Mouse (Mus musculus): ENCODE results near the gene Erbb3. TPM values are rescaled to one million over a fixed set of nuclear protein-coding genes. Genes with fewer than 3 reads are reported as not detected.

Erbb3 gene
- polyA plus RNA-seq (2012; ENCODE audit: low replicate concordance): 1.8 TPM in 2 replicates

DNA sequence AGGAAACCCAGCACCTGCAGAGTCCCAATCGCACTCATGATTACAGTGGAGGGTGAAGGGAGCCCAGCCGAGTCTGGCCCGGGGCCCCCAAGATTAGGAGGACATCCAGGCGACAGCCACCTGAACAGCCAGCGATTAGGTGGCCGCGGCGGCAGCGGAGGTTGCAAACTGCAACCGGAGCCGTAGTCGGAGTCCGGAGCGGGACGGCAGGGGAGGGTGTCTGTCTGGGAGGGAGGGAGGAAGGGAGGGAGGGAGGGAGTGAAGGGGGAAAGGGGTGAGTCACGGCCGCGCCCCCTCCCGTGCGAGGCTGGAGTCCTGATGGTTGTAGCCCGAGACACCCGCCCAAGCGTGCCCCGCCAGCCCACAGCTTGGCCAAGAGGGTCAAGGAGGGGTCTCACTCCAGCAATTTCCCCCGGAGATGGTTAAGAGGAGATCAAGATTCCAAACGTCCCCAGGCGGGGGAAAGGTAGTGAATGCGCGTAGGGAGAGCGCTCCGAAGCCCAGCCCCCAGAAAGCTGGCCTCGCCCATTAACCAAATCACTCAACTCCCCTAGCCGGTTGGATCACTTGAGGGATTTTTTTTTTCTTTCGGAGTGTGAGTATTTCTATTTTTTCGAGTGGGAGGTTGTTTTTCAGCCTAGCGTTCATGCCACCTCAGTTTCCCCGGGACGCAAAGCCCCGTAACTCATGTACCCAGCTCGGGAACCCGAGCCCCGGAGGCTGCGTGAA lies at the start of gene Erbb3:
TSS of gene Erbb3 (minus strand) at position 189 of the 729 bp plus-strand sequence.

DNA sequence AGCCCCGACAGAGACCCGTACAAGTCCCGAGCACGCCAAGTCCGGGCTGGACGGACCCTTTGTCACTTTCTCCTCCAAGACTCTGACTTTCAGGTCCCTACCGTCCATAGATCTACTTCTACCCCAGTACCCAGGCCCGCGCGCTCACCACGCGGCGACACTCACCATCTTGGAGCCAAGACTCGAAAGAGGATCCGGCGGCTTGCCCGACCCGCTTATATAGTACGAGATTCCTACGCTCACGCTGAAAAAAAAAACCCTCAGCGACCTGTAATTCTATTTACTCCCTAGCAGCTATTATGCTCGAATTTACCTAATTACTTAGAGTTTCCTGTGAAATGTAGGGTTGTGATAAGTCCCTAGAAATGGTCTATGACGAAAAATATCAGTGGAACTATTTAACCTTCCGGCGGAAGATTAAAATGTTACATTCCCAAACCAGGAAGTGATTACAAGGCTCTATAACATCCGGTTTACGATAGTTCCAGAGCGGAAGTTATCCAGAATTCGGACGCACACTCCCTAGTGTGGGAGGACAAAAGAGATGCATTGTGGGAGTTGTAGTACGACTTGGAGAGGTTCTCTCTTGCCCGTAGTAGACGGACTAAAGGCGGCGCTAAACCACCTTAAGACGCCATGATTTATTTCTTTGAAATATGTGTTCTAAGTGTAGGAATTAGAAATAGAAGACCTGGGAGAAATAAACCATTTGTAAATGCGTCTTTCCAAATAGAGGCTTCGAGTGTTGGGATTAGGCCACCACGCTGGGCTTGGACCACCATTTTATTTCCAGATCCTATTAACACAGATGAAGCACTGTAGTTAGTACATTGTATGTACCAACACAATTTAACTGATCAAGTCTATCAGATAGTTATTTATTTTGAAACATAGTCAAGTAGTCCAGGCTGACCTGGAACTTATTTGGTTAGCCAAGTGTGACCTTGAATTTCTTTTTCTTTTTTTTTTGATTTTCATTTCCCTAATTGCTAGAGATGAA lies 37.2 kb upstream of the Erbb3 start, which contains the start of gene Rps26:
TSS of gene Rps26 (minus strand) at position 437 of the 1,000 bp plus-strand sequence.

DNA sequence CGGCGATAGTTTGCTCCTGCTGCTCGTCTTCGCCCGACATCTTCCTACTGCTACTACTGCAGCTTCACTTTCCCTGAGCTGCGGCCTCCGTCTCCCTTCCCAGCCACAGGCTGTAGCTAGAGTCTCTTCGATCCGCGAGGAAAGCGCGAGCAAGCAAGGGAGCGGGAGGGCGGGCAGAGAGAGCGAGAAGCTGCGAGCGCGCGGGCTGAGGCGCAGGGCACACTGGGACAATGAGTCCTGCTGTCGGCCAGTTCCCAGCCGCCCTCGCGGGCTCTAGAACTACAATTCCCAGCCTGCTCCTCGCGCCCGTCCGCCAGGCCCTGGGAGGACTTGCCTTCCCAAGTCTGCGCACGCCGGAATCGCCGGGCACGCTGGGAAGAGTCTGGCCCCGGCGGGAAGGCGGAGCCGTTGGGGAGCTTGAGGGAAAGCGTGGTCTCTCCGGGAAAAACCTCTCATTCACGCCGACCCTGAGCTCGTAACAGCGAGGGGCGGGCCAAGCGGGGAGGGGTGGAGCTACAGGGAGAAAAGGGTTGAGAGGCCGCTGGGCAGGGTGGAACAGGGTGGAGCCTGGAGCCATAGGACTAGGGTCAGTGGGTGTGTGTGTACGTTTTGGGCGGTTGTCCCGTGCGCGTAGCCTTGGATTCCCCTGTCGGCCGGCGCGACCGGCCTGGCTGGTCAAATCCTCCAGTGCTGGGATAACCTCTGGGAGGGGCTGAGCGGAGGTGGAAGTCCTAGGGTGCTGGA lies 23.5 kb downstream of the Erbb3 start, which contains the start of gene Pa2g4:
TSS of gene Pa2g4 (minus strand) at position 200 of the 744 bp plus-strand sequence.

DNA sequence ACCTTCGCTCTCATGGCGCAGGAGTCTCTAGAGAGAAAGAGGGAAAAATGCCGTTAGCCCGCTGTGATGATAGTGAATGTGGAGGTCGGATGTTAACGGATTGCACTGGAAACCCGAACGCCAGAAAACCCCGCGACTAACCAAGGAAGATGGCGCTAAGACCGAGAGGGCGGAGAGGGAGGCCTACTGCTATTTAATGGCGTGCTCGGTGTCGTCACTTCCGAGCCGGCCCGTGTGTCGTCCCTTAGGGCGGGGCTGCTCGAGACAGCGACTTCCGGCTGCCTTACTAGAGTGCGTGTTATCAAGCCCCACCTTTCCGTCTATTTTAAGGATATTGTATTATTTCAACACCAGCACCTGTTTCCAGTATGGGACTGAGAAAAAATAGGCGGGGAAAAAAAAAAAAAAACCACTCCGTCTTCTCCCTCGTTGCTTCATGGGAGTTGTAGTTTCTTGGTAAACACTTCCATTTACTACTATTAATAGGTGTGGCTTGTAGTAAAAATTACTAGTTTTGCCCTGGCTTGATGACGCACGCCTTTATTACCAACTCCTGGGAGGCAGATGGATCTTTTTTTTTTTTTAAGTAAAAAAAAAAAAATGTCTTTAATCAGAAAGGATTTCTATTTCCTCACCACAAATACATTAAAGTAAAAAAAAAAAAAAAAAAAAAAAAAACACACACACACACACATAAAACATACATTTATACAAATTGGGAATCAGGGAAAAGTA lies 40.3 kb downstream of the Erbb3 start, which contains the start of gene Rpl41:
TSS of gene Rpl41 (minus strand) at position 359 of the 735 bp plus-strand sequence.

DNA sequence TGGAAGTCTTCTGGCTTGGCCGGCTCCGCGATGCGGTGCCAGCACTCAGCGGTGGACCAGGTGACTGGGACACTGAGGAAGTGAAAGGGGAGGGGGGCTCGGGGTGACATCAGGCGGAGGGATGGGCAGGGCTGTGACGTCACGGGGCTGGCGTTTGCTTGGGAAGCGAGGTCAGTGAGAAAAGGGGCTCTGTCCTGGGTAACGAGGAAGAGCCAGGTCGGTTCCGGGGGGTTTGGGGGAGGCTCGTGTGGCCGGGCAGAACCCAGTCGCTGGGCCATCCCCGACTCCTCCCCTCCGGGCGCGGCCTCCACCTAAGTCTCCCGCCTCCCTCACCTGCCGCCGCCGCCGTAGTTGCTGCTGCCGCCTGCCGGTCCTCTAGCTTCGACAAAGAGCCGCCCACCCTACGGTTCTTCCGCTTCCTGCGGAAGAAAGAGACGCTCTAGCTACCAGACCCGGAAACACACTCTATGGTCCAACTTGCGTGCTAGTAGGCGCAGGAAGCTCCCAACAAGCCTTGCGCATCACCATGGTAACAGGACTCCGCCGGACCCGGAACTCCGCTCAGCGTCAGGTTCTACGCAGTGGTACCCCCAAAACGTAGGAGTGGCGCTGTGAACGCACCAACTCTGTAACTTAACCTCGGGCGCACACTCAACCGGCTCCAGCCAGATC lies 42.0 kb downstream of the Erbb3 start, which contains the start of gene Zc3h10:
TSS of gene Zc3h10 (minus strand) at position 414 of the 672 bp plus-strand sequence.

DNA sequence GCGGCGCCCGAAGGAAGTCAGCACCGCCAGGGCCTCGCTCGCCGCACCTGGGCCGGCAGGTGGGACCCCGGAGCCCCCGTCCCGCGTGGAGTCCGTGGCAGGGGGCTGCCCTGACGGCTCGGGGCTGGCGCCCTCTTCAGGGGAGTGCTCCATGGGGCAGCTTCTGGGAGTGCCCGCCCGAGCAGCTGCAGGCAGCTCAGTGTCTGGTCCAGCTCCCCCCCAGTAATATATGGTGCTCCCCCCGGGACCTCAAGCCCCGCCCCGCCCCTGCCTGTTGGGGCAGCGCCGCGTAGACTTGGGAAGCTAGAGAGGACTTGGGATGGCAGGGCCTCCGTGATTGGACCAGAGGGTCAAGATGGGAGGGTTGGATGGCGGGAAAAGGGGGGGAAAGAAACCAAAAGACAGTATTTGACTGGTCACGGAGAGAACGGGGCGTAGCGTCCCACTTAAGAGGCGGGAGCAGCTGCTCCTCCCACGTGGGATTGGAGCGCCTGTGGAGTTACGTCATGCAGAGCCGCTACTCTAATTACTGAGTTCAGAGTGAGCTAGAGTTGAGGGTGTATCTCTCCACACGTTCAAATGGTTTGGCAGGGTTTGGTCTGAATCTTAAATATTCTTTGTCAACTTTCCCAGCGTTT lies 63.7 kb downstream of the Erbb3 start, which contains the start of gene Esyt1:
TSS of gene Esyt1 (minus strand) at position 201 of the 638 bp plus-strand sequence.

Other genes with a start within 250 kb of the Erbb3 start
- 10.2 and 25.7 TPM in 2 replicates for gene Coq10a, start 220.7 kb downstream of the Erbb3 start, polyA plus RNA-seq (2012; ENCODE audit: low replicate concordance)
- 59.6 and 62.0 TPM in 2 replicates for gene Ankrd52, start 212.5 kb downstream of the Erbb3 start, polyA plus RNA-seq (2012; ENCODE audit: low replicate concordance)
- gene Slc39a5, start 188.4 kb downstream of the Erbb3 start, polyA plus RNA-seq (2012; ENCODE audit: low replicate concordance): not detected in 2 replicates
- gene Nabp2, start 178.2 kb downstream of the Erbb3 start, polyA plus RNA-seq (2012; ENCODE audit: low replicate concordance): 115 and 117 TPM in 2 replicates
- gene Rnf41, start 178.0 kb downstream of the Erbb3 start, polyA plus RNA-seq (2012; ENCODE audit: low replicate concordance): 20.2 and 20.7 TPM in 2 replicates
- 167 and 293 TPM in 2 replicates for gene Smarcc2, start 130.4 kb downstream of the Erbb3 start, polyA plus RNA-seq (2012; ENCODE audit: low replicate concordance)
- 68.9 and 549 TPM in 2 replicates for gene Myl6, start 95.5 kb downstream of the Erbb3 start, polyA plus RNA-seq (2012; ENCODE audit: low replicate concordance)
- gene Myl6b, start 91.0 kb downstream of the Erbb3 start, polyA plus RNA-seq (2012; ENCODE audit: low replicate concordance): 2.2 TPM in 2 replicates
- gene Esyt1, start 63.8 kb downstream of the Erbb3 start, polyA plus RNA-seq (2012; ENCODE audit: low replicate concordance): 177 and 239 TPM in 2 replicates
- 29.8 and 36.6 TPM in 2 replicates for gene Zc3h10, start 41.9 kb downstream of the Erbb3 start, polyA plus RNA-seq (2012; ENCODE audit: low replicate concordance)
- gene Rpl41, start 40.3 kb downstream of the Erbb3 start, polyA plus RNA-seq (2012; ENCODE audit: low replicate concordance): 1,750 and 7,475 TPM in 2 replicates
- 93.8 and 156 TPM in 2 replicates for gene Pa2g4, start 23.7 kb downstream of the Erbb3 start, polyA plus RNA-seq (2012; ENCODE audit: low replicate concordance)
- gene Rps26, start 37.1 kb upstream of the Erbb3 start, polyA plus RNA-seq (2012; ENCODE audit: low replicate concordance): 309 and 4,118 TPM in 2 replicates
- 3.9 and 4.3 TPM in 2 replicates for gene Ikzf4, start 56.3 kb upstream of the Erbb3 start, polyA plus RNA-seq (2012; ENCODE audit: low replicate concordance)
- 1.3 and 4.4 TPM in 2 replicates for gene Suox, start 84.4 kb upstream of the Erbb3 start, polyA plus RNA-seq (2012; ENCODE audit: low replicate concordance)
- 31.8 and 41.9 TPM in 2 replicates for gene Rab5b, start 106.6 kb upstream of the Erbb3 start, polyA plus RNA-seq (2012; ENCODE audit: low replicate concordance)
- gene Pmel, start 114.5 kb upstream of the Erbb3 start, polyA plus RNA-seq (2012; ENCODE audit: low replicate concordance): 0.13 TPM in 1 of 2 replicates, not detected in the other
- gene Cdk2, start 115.4 kb upstream of the Erbb3 start, polyA plus RNA-seq (2012; ENCODE audit: low replicate concordance): 14.0 and 16.9 TPM in 2 replicates
- gene Dgka, start 155.2 kb upstream of the Erbb3 start, polyA plus RNA-seq (2012; ENCODE audit: low replicate concordance): 43.6 and 56.3 TPM in 2 replicates
- 183 and 229 TPM in 2 replicates for gene Pym1, start 158.2 kb upstream of the Erbb3 start, polyA plus RNA-seq (2012; ENCODE audit: low replicate concordance)
- gene Mmp19, start 201.3 kb upstream of the Erbb3 start, polyA plus RNA-seq (2012; ENCODE audit: low replicate concordance): 0.37 and 0.57 TPM in 2 replicates
- gene Dnajc14, start 214.4 kb upstream of the Erbb3 start, polyA plus RNA-seq (2012; ENCODE audit: low replicate concordance): 16.7 and 31.8 TPM in 2 replicates
- 4.1 TPM in 2 replicates for gene Tmem198b, start 214.7 kb upstream of the Erbb3 start, polyA plus RNA-seq (2012; ENCODE audit: low replicate concordance)
- gene Sarnp, start 227.7 kb upstream of the Erbb3 start, polyA plus RNA-seq (2012; ENCODE audit: low replicate concordance): 1.8 and 18.2 TPM in 2 replicates
- 3.1 and 13.9 TPM in 2 replicates for gene Ormdl2, start 232.0 kb upstream of the Erbb3 start, polyA plus RNA-seq (2012; ENCODE audit: low replicate concordance)

Measured in hematopoietic multipotent progenitor cell, adult 10-12 weeks (in vitro differentiated cells).